Mouse (Mus musculus) myocyte (in vitro differentiated cells): ENCODE results near the gene Ankrd10.

Source experiments
- CEBPB ChIP-seq: IDR thresholded peaks from 2 replicates; pipeline ENCODE4 v1.6.1; 2011; ENCODE audit warnings: mild to moderate bottlenecking, moderate library complexity; ENCODE audit not compliant: poor library complexity, insufficient read depth, severe bottlenecking
- E2F4 ChIP-seq: IDR thresholded peaks from one replicate; pipeline ENCODE4 v1.6.1; 2011; ENCODE audit warnings: mild to moderate bottlenecking, control low read depth, moderate library complexity; ENCODE audit not compliant: insufficient read depth
- MAX ChIP-seq: IDR thresholded peaks from one replicate; pipeline ENCODE4 v1.6.1; 2011; ENCODE audit warnings: low read depth, mild to moderate bottlenecking, control low read depth
- MYOG ChIP-seq, 3 experiments: IDR thresholded peaks; one replicate each; pipeline ENCODE4 v1.6.1; 2011; ENCODE audit warnings: control low read depth in 2 of 3, low read depth in 2 of 3, mild to moderate bottlenecking in 2 of 3; ENCODE audit not compliant: insufficient read length in 2 of 3, control insufficient read depth in 1 of 3, insufficient read depth in 1 of 3
- POLR2A ChIP-seq: IDR thresholded peaks from one replicate; pipeline ENCODE4 v1.6.1; 2011; ENCODE audit warnings: low read depth, mild to moderate bottlenecking, control low read depth, moderate library complexity; ENCODE audit not compliant: insufficient read length
- SRF ChIP-seq: IDR thresholded peaks from one replicate; pipeline ENCODE4 v1.6.1; 2011; ENCODE audit warnings: low read depth; ENCODE audit not compliant: control insufficient read depth, insufficient read length
- TCF12 ChIP-seq: IDR thresholded peaks from one replicate; pipeline ENCODE4 v1.6.1; 2011; ENCODE audit warnings: mild to moderate bottlenecking, control low read depth; ENCODE audit not compliant: poor library complexity, insufficient read depth, severe bottlenecking
- TCF3 ChIP-seq: IDR thresholded peaks from one replicate; pipeline ENCODE4 v1.6.1; 2011; ENCODE audit warnings: low read depth, control low read depth; ENCODE audit not compliant: insufficient read length
- USF1 ChIP-seq: IDR thresholded peaks from one replicate; pipeline ENCODE4 v1.6.1; 2011; ENCODE audit warnings: low read depth, mild to moderate bottlenecking, control low read depth, moderate library complexity

GRCm38 (mm10) chr8:11650021-11650420 is 14.5 kb upstream of the Ankrd10 start:
- TF ChIP-seq POLR2A, result no peak
- no peak for TF ChIP-seq TCF12
- no peak for TF ChIP-seq MAX
- TF ChIP-seq E2F4, result no peak
- no peak for TF ChIP-seq SRF
- TF ChIP-seq MYOG (IDR thresholded peaks at IDR 0.05; ENCODE audit: control insufficient read depth in 1 of 3, insufficient read depth in 1 of 3, insufficient read length in 2 of 3, low read depth in 2 of 3), result no peak
- TF ChIP-seq USF1, result no peak
- no peak for TF ChIP-seq TCF3
- no peak for TF ChIP-seq CEBPB
